Mouse (Mus musculus): ENCODE measurements around the gene Dhx37. TPM values are rescaled to one million over a fixed set of nuclear protein-coding genes. Genes with fewer than 3 reads are reported as not detected.
A peak's percentile ranks its signal among the peaks of the same experiment; 100 is the strongest.
"Not testable (repeated sequence)": the region's sequence is repeated elsewhere in the genome, so short reads cannot be mapped to it uniquely, and the experiment has no call there.

Dhx37 gene
- polyA plus RNA-seq, 1 experiment from 2014 or later = 14.7 TPM

- ATAC-seq (ENCODE audit: insufficient number of reproducible peaks, insufficient read depth, low FRiP score, low TSS enrichment, low read depth) = no peak
- no peak overlapping the region for H3K4me2 ChIP-seq
- H3K9ac ChIP-seq = no peak overlapping the region
- no peaks in the 10 kb centered on the region for H3K9me3 ChIP-seq
- WGBS = 80% methylated on average over 3 of the region's 3 CpGs
- peaks cover 18% of the 10 kb centered on the region for H3K36me3 ChIP-seq
- H3K27ac ChIP-seq = no peak overlapping the region
- H3K27me3 ChIP-seq = no peaks in the 10 kb centered on the region
- H3K4me3 ChIP-seq = no peak overlapping the region
- H3K4me1 ChIP-seq = peaks cover 3% of the 10 kb centered on the region; the same call in 1 of the 2 replicates
Observed at GRCm38 (mm10) chr5:125448026-125448425, 14.1 kb upstream of the Dhx37 start.

GRCm38 (mm10) chr5:125446344-125446743 is 12.4 kb upstream of the Dhx37 start:
- Histone ChIP-seq H3K27ac (no peak overlapping the region), H3K27me3 (no peaks in the 10 kb centered on the region), H3K9me3 (no peaks in the 10 kb centered on the region), H3K4me2 (no peak overlapping the region), H3K4me3 (no peak overlapping the region), H3K36me3 (peaks cover 5% of the 10 kb centered on the region), H3K9ac (no peak overlapping the region), H3K4me1 (peaks cover 10% of the 10 kb centered on the region)
- no peak for ATAC-seq (ENCODE audit: insufficient number of reproducible peaks, insufficient read depth, low FRiP score, low TSS enrichment, low read depth)
- 84% methylated on average over 7 of the region's 7 CpGs for WGBS

GRCm38 (mm10) chr5:125444554-125444953 is 10.6 kb upstream of the Dhx37 start:
- Histone ChIP-seq H3K36me3 (peaks cover 5% of the 10 kb centered on the region), H3K9me3 (no peaks in the 10 kb centered on the region), H3K4me2 (no peak overlapping the region), H3K27ac (no peak overlapping the region), H3K27me3 (no peaks in the 10 kb centered on the region), H3K4me1 (peaks cover 16% of the 10 kb centered on the region), H3K9ac (no peak overlapping the region), H3K4me3 (no peak overlapping the region)
- WGBS = 93% methylated on average over 4 of the region's 4 CpGs
- no peak for ATAC-seq (ENCODE audit: insufficient number of reproducible peaks, insufficient read depth, low FRiP score, low TSS enrichment, low read depth)

GRCm38 (mm10) chr5:125443915-125444314 is 10.0 kb upstream of the Dhx37 start:
- no peak overlapping the region for H3K4me2 ChIP-seq
- no peak for ATAC-seq (ENCODE audit: insufficient number of reproducible peaks, insufficient read depth, low FRiP score, low TSS enrichment, low read depth)
- peaks cover 5% of the 10 kb centered on the region for H3K36me3 ChIP-seq
- H3K9ac ChIP-seq = no peak overlapping the region
- H3K9me3 ChIP-seq = no peaks in the 10 kb centered on the region
- WGBS = 79% methylated on average over 3 of the region's 3 CpGs
- no peak overlapping the region for H3K27ac ChIP-seq
- H3K4me3 ChIP-seq = no peak overlapping the region
- H3K27me3 ChIP-seq = no peaks in the 10 kb centered on the region
- peaks cover 16% of the 10 kb centered on the region for H3K4me1 ChIP-seq

DNA sequence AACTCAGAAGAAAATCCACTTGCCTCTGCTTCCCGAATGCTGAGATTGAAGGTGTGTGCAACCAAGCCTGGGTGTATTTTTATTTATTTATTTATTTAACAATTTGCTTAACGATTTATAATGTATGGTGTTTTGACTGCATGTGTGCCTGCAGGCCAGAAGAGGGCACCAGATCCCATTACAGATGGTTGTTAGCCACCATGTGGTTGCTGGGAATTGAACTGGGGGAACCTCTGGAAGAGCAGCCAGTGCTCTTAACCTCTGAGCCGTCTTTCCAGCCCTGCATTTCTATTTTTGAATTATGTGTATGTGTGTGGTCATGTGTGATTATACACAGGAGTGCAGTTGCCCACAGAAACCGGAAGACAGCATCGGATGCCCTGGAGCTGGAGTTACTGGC is 9.4 kb upstream of the Dhx37 start:
- WGBS = 80% methylated on average over 5 of the region's 5 CpGs
- no peak overlapping the region for H3K4me2 ChIP-seq
- H3K27ac ChIP-seq = no peak overlapping the region
- no peak for ATAC-seq (ENCODE audit: insufficient number of reproducible peaks, insufficient read depth, low FRiP score, low TSS enrichment, low read depth)
- H3K4me1 ChIP-seq = peaks cover 16% of the 10 kb centered on the region
- H3K9me3 ChIP-seq = no peaks in the 10 kb centered on the region
- no peak overlapping the region for H3K4me3 ChIP-seq
- H3K36me3 ChIP-seq = peaks cover 5% of the 10 kb centered on the region
- no peaks in the 10 kb centered on the region for H3K27me3 ChIP-seq
- no peak overlapping the region for H3K9ac ChIP-seq

GRCm38 (mm10) chr5:125442136-125442995 is 8.4 kb upstream of the Dhx37 start:
- Histone ChIP-seq H3K27me3 (no peaks in the 10 kb centered on the region), H3K9ac (peak overlapping the region; percentile 91), H3K4me1 (peaks cover 16% of the 10 kb centered on the region), H3K4me2 (peak overlapping the region; percentile 80), H3K9me3 (no peaks in the 10 kb centered on the region), H3K27ac (peak overlapping the region; percentile 76; the same call in 1 of the 2 replicates), H3K4me3 (peak overlapping the region; percentile 90), H3K36me3 (peaks cover 5% of the 10 kb centered on the region)
- ATAC-seq (ENCODE audit: insufficient number of reproducible peaks, insufficient read depth, low FRiP score, low TSS enrichment, low read depth) = no peak
- WGBS = 21% methylated on average over 27 of the region's 27 CpGs

DNA sequence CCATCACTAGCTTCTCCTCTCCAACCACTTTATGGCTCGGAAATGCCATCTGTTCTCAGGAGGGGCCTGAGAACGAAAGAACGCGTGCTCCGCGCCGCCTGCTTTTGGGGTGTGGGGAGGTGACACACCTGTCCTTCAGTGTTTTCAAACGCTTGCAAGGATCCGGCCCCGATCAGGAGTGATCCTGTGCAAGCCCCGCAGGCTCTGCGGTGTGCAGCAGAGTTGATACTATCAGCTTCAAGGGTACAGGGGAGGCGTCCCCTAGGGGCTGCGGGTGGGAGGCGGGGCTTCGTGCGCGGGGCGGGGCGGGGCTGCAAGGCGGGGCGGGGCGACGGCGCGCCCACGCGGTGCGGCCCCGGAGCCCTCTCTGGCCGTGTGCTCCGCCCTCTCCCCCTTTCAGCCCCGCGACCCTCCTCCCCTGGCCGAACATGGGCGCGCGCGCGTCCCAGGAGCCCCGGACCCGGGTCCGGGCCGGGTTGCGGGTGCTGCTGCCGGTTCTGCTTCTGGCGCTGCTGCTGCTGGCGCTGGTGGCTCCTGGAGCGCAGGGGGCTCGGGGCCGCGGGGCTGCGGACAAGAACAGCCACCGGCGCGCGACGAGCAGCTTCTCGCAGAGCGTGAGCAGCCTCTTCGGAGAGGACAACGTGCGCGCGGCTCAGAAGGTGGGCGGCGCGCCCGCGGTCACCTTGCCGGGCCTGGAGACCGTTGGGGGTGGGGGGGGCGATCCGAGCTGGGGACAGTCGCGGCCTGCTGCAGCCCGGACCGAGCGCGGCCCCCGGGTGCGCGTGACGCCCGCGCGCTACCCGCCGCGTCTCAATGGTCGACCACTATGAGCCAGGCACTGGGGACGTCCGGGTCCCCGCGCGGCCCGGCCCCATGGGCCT is 7.6 kb upstream of the Dhx37 start, which contains the start of gene Bri3bp:
Bri3bp (plus strand) TSS at position 335 of the 881 bp plus-strand sequence.
- Histone ChIP-seq H3K27ac (peak within 1 kb of the TSS; percentile 76), H3K36me3 (peaks cover 5% of the 10 kb centered on the region), H3K27me3 (no peaks in the 10 kb centered on the region), H3K4me2 (peak within 1 kb of the TSS; percentile 80), H3K9ac (peak within 1 kb of the TSS; percentile 91), H3K4me3 (peak within 1 kb of the TSS; percentile 90), H3K9me3 (no peaks in the 10 kb centered on the region), H3K4me1 (peaks cover 16% of the 10 kb centered on the region)
- ATAC-seq (ENCODE audit: insufficient number of reproducible peaks, insufficient read depth, low FRiP score, low TSS enrichment, low read depth) = peak; percentile 89
- under 1% methylated on average over 88 of the region's 97 CpGs for whole genome bisulfite sequencing

DNA sequence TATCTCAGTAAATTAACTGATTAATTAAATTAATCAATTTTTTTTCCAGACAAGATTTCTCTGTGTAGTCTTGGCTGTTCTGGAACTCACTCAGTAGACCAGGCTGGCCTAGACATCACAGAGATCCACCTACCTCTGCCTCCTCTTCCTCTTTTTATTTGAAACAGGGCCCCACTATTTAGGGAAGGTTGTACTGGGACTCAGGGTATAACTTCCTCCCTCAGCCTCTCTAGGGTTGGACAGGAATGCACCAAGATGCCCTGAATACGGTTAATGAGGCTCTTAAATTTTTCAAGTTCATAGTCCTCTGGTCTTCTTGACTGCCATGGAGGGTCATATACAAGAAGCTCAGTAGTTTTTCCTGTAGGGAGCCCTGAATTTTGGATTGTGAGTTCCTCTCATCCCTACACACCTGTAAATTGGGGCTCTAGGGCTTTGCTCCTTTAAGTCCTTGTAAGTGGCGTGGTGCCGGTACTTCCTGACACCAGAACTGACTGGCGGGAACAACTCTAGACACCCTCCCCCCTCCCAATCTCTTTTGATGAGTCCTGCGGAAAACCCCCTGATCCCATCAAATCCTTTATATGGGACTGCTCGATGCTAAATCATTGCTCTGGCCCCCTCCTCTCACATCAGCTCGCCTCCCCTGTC is 6.8 kb upstream of the Dhx37 start:
- Histone ChIP-seq H3K36me3 (peaks cover 5% of the 10 kb centered on the region), H3K9ac (peak overlapping the region; percentile 91), H3K4me2 (peak overlapping the region; percentile 80), H3K4me3 (peak overlapping the region; percentile 90), H3K4me1 (peaks cover 16% of the 10 kb centered on the region), H3K9me3 (no peaks in the 10 kb centered on the region), H3K27ac (peak overlapping the region; percentile 48; the same call in 1 of the 2 replicates), H3K27me3 (no peaks in the 10 kb centered on the region)
- no peak for ATAC-seq (ENCODE audit: insufficient number of reproducible peaks, insufficient read depth, low FRiP score, low TSS enrichment, low read depth)
- 3% methylated on average over 7 of the region's 7 CpGs for WGBS

DNA sequence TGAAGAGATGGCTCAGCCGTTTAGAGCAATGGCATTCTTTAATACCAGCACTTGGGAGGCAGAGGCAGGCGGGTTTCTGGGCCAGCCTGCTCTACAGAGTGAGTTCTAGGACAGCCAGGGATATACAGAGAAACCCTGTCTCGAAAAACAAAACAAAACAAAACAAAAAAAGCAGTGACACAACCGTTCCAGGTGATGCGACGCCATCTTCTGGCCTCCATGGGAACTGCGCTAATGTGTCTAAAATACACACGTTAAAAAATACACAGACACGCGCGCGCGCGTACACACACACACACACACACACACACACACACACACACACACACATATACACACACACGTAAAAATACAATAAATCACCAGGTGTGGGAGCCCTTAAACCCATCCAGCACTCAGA is 426 bp upstream of the Dhx37 start:
- not testable (repeated sequence) for H3K9ac ChIP-seq, H3K27ac ChIP-seq, H3K9me3 ChIP-seq, H3K27me3 ChIP-seq
- Histone ChIP-seq H3K4me3 (peak overlapping the region; percentile 92), H3K4me1 (peaks cover 12% of the 10 kb centered on the region), H3K36me3 (peaks cover 24% of the 10 kb centered on the region), H3K4me2 (peak overlapping the region; percentile 87)
- ATAC-seq (ENCODE audit: insufficient number of reproducible peaks, insufficient read depth, low FRiP score, low TSS enrichment, low read depth) = peak; percentile 0; the same call in 1 of the 2 replicates
- 52% methylated on average over 15 of the region's 15 CpGs for WGBS

DNA sequence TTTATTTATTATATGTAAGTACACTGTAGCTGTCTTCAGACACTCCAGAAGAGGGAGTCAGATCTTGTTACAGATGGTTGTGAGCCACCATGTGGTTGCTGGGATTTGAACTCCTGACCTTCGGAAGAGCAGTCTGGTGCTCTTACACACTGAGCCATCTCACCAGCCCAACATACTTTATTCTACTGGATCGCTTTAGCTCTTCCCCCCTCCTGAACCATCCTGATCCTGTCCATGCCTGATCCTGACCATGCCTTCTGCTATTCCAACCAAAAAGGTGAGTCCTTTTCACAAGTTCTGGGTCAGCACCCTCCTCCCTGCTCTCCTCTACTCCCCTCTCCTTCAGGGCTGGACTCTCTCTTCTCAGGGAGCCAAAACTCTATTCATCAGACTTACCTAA is 1.6 kb downstream of the Dhx37 start:
- Histone ChIP-seq H3K9ac (0 out of 2 replicates have a peak overlapping the region, but pooled peaks have one; percentile 1), H3K36me3 (peaks cover 44% of the 10 kb centered on the region), H3K4me1 (peaks cover 12% of the 10 kb centered on the region), H3K4me2 (peak overlapping the region; percentile 87; the same call in 1 of the 2 replicates), H3K4me3 (peak overlapping the region; percentile 92; the same call in 1 of the 2 replicates)
- H3K27me3 ChIP-seq; H3K9me3 ChIP-seq; H3K27ac ChIP-seq; ATAC-seq (ENCODE audit: insufficient number of reproducible peaks, insufficient read depth, low FRiP score, low TSS enrichment, low read depth): not testable (repeated sequence)
- WGBS = 90% methylated on average over 2 of the region's 2 CpGs

DNA sequence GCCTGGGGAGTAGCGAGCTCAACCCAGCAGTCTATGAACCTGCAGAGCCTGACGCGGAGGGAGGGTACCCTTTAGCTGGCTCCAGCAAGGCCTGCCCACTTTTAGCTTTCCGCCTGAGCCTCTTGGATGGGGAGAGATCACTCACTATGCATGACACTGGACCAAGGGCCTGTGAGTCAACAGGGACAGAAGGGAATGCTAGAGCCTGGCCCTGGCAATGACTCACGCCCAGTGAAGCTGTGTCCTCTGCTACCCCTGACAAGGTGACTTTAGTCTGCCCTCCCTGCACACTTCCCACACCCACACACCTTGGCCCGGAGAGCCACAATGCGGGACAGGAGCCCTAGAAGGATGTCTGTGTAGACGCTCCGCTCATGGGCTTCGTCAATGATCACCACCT is 7.6 kb downstream of the Dhx37 start:
- peaks cover 100% of the 10 kb centered on the region for H3K36me3 ChIP-seq
- no peak overlapping the region for H3K9ac ChIP-seq
- H3K27me3 ChIP-seq = no peaks in the 10 kb centered on the region
- H3K27ac ChIP-seq = no peak overlapping the region
- 91% methylated on average over 10 of the region's 10 CpGs for WGBS
- H3K4me3 ChIP-seq = no peak overlapping the region
- no peaks in the 10 kb centered on the region for H3K9me3 ChIP-seq
- H3K4me2 ChIP-seq = no peak overlapping the region
- no peak for ATAC-seq (ENCODE audit: insufficient number of reproducible peaks, insufficient read depth, low FRiP score, low TSS enrichment, low read depth)
- no peaks in the 10 kb centered on the region for H3K4me1 ChIP-seq
